Mouse (Mus musculus): ENCODE results near the gene Elovl6. TPM values are rescaled to one million over a fixed set of nuclear protein-coding genes. Genes with fewer than 3 reads are reported as not detected.

The Elovl6 gene
- polyA plus RNA-seq, 1 experiment from 2014 or later, result 33.4 TPM

GRCm38 (mm10) chr3:129651765-129652164, 119.6 kb downstream of the Elovl6 start:
- Histone ChIP-seq H3K27me3 (no peaks in the 10 kb centered on the region), H3K4me1 (peaks cover 37% of the 10 kb centered on the region), H3K4me2 (replicated peaks) (no peak overlapping the region), H3K27ac (no peak overlapping the region), H3K4me3 (no peak overlapping the region), H3K9ac (no peak overlapping the region), H3K36me3 (no peaks in the 10 kb centered on the region), H3K9me3 (no peaks in the 10 kb centered on the region)
- 94% methylated on average over 8 of the region's 8 CpGs for WGBS
- no peak for ATAC-seq (ENCODE audit: low FRiP score, low read depth)

DNA sequence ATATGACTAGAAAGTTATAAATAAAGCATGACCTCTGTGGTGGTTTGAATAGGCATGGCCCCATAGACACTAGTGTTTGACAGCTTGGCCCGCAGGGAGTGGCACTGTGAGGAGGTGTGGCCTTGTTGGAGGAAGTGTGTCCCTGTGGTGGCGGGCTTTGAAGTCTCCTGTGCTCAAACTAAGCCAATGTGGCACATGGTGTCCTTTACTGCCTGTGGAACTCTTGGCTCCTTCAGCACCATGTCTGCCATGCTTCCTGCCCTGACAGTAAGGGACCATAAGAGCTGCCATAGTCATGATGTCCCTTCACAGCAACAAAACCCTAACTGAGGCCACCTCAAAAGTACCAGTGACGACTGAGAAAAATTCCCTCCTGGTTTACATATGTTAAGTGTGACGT, 120.3 kb downstream of the Elovl6 start:
- H3K27me3 ChIP-seq, result no peaks in the 10 kb centered on the region
- H3K36me3 ChIP-seq, result no peaks in the 10 kb centered on the region
- H3K9ac ChIP-seq, result no peak overlapping the region
- peaks cover 29% of the 10 kb centered on the region for H3K4me1 ChIP-seq
- H3K4me2 ChIP-seq (replicated peaks), result no peak overlapping the region
- WGBS, result 84% methylated on average over 4 of the region's 4 CpGs
- H3K4me3 ChIP-seq, result no peak overlapping the region
- no peak for ATAC-seq (ENCODE audit: low FRiP score, low read depth)
- no peak overlapping the region for H3K27ac ChIP-seq
- H3K9me3 ChIP-seq, result no peaks in the 10 kb centered on the region

GRCm38 (mm10) chr3:129656540-129656939, 124.4 kb downstream of the Elovl6 start:
- H3K27ac ChIP-seq, result no peak overlapping the region
- no peaks in the 10 kb centered on the region for H3K27me3 ChIP-seq
- WGBS, result 68% methylated on average over 4 of the region's 4 CpGs

GRCm38 (mm10) chr3:129657222-129657621, 125.1 kb downstream of the Elovl6 start:
- Histone ChIP-seq H3K36me3 (no peaks in the 10 kb centered on the region), H3K27me3 (no peaks in the 10 kb centered on the region), H3K4me2 (replicated peaks) (no peak overlapping the region), H3K4me3 (no peak overlapping the region), H3K9me3 (no peaks in the 10 kb centered on the region), H3K27ac (no peak overlapping the region), H3K4me1 (0 out of 2 replicates have a peak, but pooled peaks cover 3% of the 10 kb centered on the region), H3K9ac (no peak overlapping the region)
- 89% methylated on average over 9 of the region's 9 CpGs for WGBS
- no peak for ATAC-seq (ENCODE audit: low FRiP score, low read depth)

More at GRCm38 (mm10) chr3:129656540-129656939, 124.4 kb downstream of the Elovl6 start:
- H3K4me2 ChIP-seq (replicated peaks), result no peak overlapping the region
- H3K9ac ChIP-seq, result no peak overlapping the region
- H3K9me3 ChIP-seq, result no peaks in the 10 kb centered on the region
- no peak overlapping the region for H3K4me3 ChIP-seq
- 0 out of 2 replicates have a peak, but pooled peaks cover 3% of the 10 kb centered on the region for H3K4me1 ChIP-seq
- no peaks in the 10 kb centered on the region for H3K36me3 ChIP-seq
- ATAC-seq (ENCODE audit: low FRiP score, low read depth), result no peak

DNA sequence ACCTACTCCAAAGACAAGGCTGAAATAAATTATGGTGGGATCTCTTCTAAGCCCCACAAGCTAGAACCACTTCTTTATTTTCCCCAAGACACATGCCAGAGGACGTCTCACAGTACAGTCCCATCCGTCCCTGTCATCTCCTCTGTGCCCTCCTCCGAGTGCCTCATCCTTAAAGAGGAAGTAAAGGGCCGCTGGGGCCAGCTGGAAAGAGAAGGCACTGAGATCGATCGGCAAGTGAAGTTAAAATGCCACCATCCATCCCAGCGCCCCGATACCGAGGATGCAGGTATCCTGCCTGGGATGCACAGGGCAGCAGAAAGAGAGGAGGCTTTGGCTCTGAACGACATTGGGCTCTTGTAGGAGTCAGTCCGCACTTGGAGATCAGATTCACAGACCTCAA, 125.6 kb downstream of the Elovl6 start:
- no peaks in the 10 kb centered on the region for H3K36me3 ChIP-seq
- H3K4me1 ChIP-seq, result 0 out of 2 replicates have a peak, but pooled peaks cover 3% of the 10 kb centered on the region
- no peaks in the 10 kb centered on the region for H3K27me3 ChIP-seq

GRCm38 (mm10) chr3:129658776-129659175, 126.6 kb downstream of the Elovl6 start:
- Histone ChIP-seq H3K4me2 (replicated peaks) (no peak overlapping the region), H3K4me3 (no peak overlapping the region), H3K9me3 (no peaks in the 10 kb centered on the region), H3K27ac (no peak overlapping the region), H3K4me1 (0 out of 2 replicates have a peak, but pooled peaks cover 3% of the 10 kb centered on the region), H3K36me3 (no peaks in the 10 kb centered on the region), H3K9ac (no peak overlapping the region), H3K27me3 (no peaks in the 10 kb centered on the region)
- no peak for ATAC-seq (ENCODE audit: low FRiP score, low read depth)
- 90% methylated on average over 7 of the region's 7 CpGs for WGBS

More for the DNA sequence above, 125.6 kb downstream of the Elovl6 start:
- 85% methylated on average over 11 of the region's 11 CpGs for WGBS
- H3K9ac ChIP-seq, result no peak overlapping the region
- no peaks in the 10 kb centered on the region for H3K9me3 ChIP-seq
- no peak overlapping the region for H3K27ac ChIP-seq
- no peak overlapping the region for H3K4me2 ChIP-seq (replicated peaks)
- ATAC-seq (ENCODE audit: low FRiP score, low read depth), result no peak
- H3K4me3 ChIP-seq, result no peak overlapping the region

- H3K9ac ChIP-seq, result no peak overlapping the region
- 59% methylated on average over 2 of the region's 2 CpGs for WGBS
- no peak overlapping the region for H3K4me3 ChIP-seq
- H3K27me3 ChIP-seq, result no peaks in the 10 kb centered on the region
- H3K36me3 ChIP-seq, result no peaks in the 10 kb centered on the region
- no peak for ATAC-seq (ENCODE audit: low FRiP score, low read depth)
- no peak overlapping the region for H3K4me2 ChIP-seq (replicated peaks)
- peaks cover 3% of the 10 kb centered on the region; the same call in 1 of the 2 replicates for H3K9me3 ChIP-seq
- H3K27ac ChIP-seq, result no peak overlapping the region
- 0 out of 2 replicates have a peak, but pooled peaks cover 3% of the 10 kb centered on the region for H3K4me1 ChIP-seq
These were observed 131.8 kb downstream of the Elovl6 start for GRCm38 (mm10) chr3:129663906-129664305.

DNA sequence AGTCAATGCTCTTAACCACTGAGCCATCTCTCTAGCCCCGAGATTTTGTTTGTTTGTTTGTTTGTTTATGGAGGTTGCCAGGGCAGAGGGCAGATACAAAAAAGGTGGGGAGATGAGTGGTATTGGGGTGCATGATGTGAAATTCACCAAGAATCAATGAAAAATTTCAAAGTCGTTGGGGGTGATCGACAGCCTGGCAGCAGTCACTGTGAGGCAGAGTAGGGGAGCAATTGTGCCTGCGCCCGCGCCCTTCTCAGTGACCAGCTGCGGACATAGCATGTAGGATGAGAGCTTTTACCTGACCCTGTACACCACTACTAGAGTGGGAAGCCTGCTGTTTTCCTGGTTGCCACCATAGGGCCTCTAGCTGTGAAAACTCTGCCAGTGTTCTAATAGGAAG, 143.8 kb downstream of the Elovl6 start:
- H3K27me3 ChIP-seq, result no peaks in the 10 kb centered on the region
- no peak overlapping the region for H3K4me2 ChIP-seq (replicated peaks)
- no peaks in the 10 kb centered on the region for H3K36me3 ChIP-seq
- H3K9ac ChIP-seq, result no peak overlapping the region
- no peak overlapping the region for H3K4me3 ChIP-seq
- WGBS, result 93% methylated on average over 7 of the region's 7 CpGs
- H3K27ac ChIP-seq, result no peak overlapping the region
- no peaks in the 10 kb centered on the region for H3K9me3 ChIP-seq
- H3K4me1 ChIP-seq, result no peaks in the 10 kb centered on the region
- no peak for ATAC-seq (ENCODE audit: low FRiP score, low read depth)

DNA sequence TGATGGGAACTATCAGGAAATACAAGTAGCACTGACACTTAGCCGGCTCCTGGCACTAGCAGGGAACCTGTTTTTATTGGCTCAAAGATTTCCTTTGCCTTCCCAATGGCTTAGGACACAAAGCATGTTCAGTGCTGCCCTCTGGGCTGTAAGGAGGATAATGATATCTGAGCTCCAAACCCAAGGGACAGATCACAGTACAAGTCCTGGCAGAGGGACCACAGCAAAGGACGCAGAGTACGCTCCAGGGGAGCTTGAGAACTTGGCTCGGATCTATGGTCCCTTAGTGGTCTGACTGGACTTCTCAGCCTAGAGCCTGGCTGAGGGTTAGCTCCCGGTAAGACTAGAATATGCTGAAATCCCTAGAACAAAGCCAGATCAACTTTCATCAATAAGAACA, 148.1 kb downstream of the Elovl6 start:
- Histone ChIP-seq H3K36me3 (no peaks in the 10 kb centered on the region), H3K9ac (no peak overlapping the region), H3K27ac (no peak overlapping the region), H3K4me2 (replicated peaks) (no peak overlapping the region), H3K9me3 (no peaks in the 10 kb centered on the region), H3K27me3 (no peaks in the 10 kb centered on the region), H3K4me3 (no peak overlapping the region), H3K4me1 (no peaks in the 10 kb centered on the region)
- 54% methylated on average over 5 of the region's 5 CpGs for WGBS
- no peak for ATAC-seq (ENCODE audit: low FRiP score, low read depth)

- Histone ChIP-seq H3K27me3 (no peaks in the 10 kb centered on the region), H3K4me2 (replicated peaks) (no peak overlapping the region), H3K9ac (no peak overlapping the region), H3K4me1 (no peaks in the 10 kb centered on the region), H3K36me3 (no peaks in the 10 kb centered on the region), H3K4me3 (no peak overlapping the region), H3K27ac (no peak overlapping the region), H3K9me3 (no peaks in the 10 kb centered on the region)
- WGBS, result 89% methylated on average over 4 of the region's 4 CpGs
- no peak for ATAC-seq (ENCODE audit: low FRiP score, low read depth)
These were observed 149.7 kb downstream of the Elovl6 start for GRCm38 (mm10) chr3:129681841-129682240.

- H3K4me1 ChIP-seq, result no peaks in the 10 kb centered on the region
- H3K4me2 ChIP-seq (replicated peaks), result no peak overlapping the region
- H3K27ac ChIP-seq, result no peak overlapping the region
- H3K4me3 ChIP-seq, result no peak overlapping the region
- H3K27me3 ChIP-seq, result no peaks in the 10 kb centered on the region
- H3K9ac ChIP-seq, result no peak overlapping the region
- no peaks in the 10 kb centered on the region for H3K9me3 ChIP-seq
- WGBS, result 81% methylated on average over 10 of the region's 10 CpGs
- no peaks in the 10 kb centered on the region for H3K36me3 ChIP-seq
- ATAC-seq (ENCODE audit: low FRiP score, low read depth), result no peak
These were observed 150.2 kb downstream of the Elovl6 start for GRCm38 (mm10) chr3:129682389-129682788.

GRCm38 (mm10) chr3:129683060-129683679, 151.0 kb downstream of the Elovl6 start:
- whole genome bisulfite sequencing, result 88% methylated on average over 10 of the region's 10 CpGs
- no peak overlapping the region for H3K9ac ChIP-seq
- no peaks in the 10 kb centered on the region for H3K4me1 ChIP-seq
- no peaks in the 10 kb centered on the region for H3K27me3 ChIP-seq
- H3K36me3 ChIP-seq, result no peaks in the 10 kb centered on the region
- H3K9me3 ChIP-seq, result no peaks in the 10 kb centered on the region
- H3K4me3 ChIP-seq, result no peak overlapping the region
- no peak overlapping the region for H3K27ac ChIP-seq
- ATAC-seq (ENCODE audit: low FRiP score, low read depth), result no peak
- no peak overlapping the region for H3K4me2 ChIP-seq (replicated peaks)

- Histone ChIP-seq H3K27ac (no peak overlapping the region), H3K9me3 (no peaks in the 10 kb centered on the region), H3K4me2 (replicated peaks) (no peak overlapping the region), H3K4me1 (no peaks in the 10 kb centered on the region), H3K27me3 (no peaks in the 10 kb centered on the region), H3K36me3 (no peaks in the 10 kb centered on the region), H3K4me3 (no peak overlapping the region), H3K9ac (no peak overlapping the region)
- WGBS, result 82% methylated on average over 12 of the region's 12 CpGs
- no peak for ATAC-seq (ENCODE audit: low FRiP score, low read depth)
These were observed 154.0 kb downstream of the Elovl6 start for GRCm38 (mm10) chr3:129686196-129686595.
